Mouse (Mus musculus) kidney, adult 2 months (tissue): ENCODE measurements around the gene Magi1.

Experiments used
- CTCF ChIP-seq: fragments of 200-500 bp; conservative IDR thresholded peaks from 2 replicates; pipeline ENCODE4 v1.5.1; 2011; ENCODE audit warnings: low read depth, mild to moderate bottlenecking, control low read depth, low read length, moderate library complexity, mixed read lengths; ENCODE audit not compliant: insufficient read depth, insufficient read length
- POLR2A ChIP-seq: fragments of 200-500 bp; IDR thresholded peaks from one replicate; pipeline ENCODE4 v1.6.1; 2011; ENCODE audit warnings: low read depth, low read length, control low read depth

- no peak for TF ChIP-seq CTCF
- TF ChIP-seq POLR2A, result no peak
These were observed 409.3 kb downstream of the Magi1 start for GRCm38 (mm10) chr6:93874376-93874775.
